Mouse (Mus musculus) cerebellum, adult 2 months (tissue): Measurements from ENCODE around the gene Ifnb1. TPM values are rescaled to one million over a fixed set of nuclear protein-coding genes. Genes with fewer than 3 reads are reported as not detected.

Experiments used
- DNase-seq, 2 experiments: peaks; one replicate each; pipeline ENCODE4 v3.0.0; 2021
- H3K27ac ChIP-seq: fragments of 200-500 bp; 2 replicates; pipeline ENCODE4 v1.5.1; 2012; ENCODE audit warnings: low read length, control low read depth, inconsistent platforms; ENCODE audit not compliant: insufficient read depth
- H3K27me3 ChIP-seq: fragments of 200-500 bp; 2 replicates; pipeline ENCODE4 v1.6.1; 2012; ENCODE audit warnings: inconsistent platforms, mild to moderate bottlenecking, low read length, moderate library complexity; ENCODE audit not compliant: control insufficient read depth, insufficient read depth
- H3K4me1 ChIP-seq: fragments of 200-500 bp; 2 replicates; pipeline ENCODE4 v1.6.1; 2011; ENCODE audit warnings: low read length; ENCODE audit not compliant: control insufficient read depth, insufficient read depth
- H3K4me3 ChIP-seq: fragments of 200-500 bp; replicated peaks from 2 replicates; pipeline ENCODE3; 2011; ENCODE audit warnings: mild to moderate bottlenecking, low read depth, low read length, control low read depth; ENCODE audit not compliant: insufficient read depth
- CTCF ChIP-seq: fragments of 200-500 bp; IDR thresholded peaks from 2 replicates; pipeline ENCODE4 v1.5.1; 2011; ENCODE audit warnings: low read depth, mild to moderate bottlenecking, control low read depth, low read length, moderate library complexity, borderline replicate concordance; ENCODE audit not compliant: insufficient read depth
- POLR2A ChIP-seq: fragments of 200-500 bp; IDR thresholded peaks from 2 replicates; pipeline ENCODE4 v1.6.1; 2011; ENCODE audit warnings: low read length, control low read depth, borderline replicate concordance; ENCODE audit not compliant: insufficient read depth
- WGBS: fragments of 180-500 bp; shearing (Covaris S2); methylation state at CpG from one replicate; pipeline ENCODE4 v1.1.7; 2018; 5-methylcytosine and 5-hydroxymethylcytosine counted together
- polyA plus RNA-seq: library from polyadenylated mRNA; depleted of rRNA; stranded (reverse); fragments of >200 nt; gene quantifications from 2 replicates; pipeline ENCODE4 v1.2.3, GENCODE M21; 2012

Gene Ifnb1
- polyA plus RNA-seq, 1 experiment: not detected

DNA sequence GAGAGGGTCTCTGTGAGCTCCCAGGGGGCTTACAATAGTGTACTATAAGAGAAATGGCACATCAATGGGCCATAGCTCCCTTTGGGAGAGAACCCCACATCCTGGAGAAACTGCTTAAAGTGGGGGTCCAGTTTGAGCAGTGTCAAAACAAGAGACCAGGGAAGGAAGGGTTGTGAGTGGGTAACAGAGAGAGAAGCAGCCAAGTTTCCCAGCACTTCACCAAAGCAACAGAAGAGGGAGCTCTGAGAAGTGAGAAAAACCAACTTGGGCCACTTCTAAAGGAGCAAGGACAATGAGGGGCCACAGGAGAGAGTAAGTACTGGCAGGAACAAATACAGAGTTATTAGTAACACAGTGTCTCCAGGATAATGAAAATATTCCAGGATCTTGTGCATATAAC, 667 bp upstream of the Ifnb1 start:
- H3K27ac ChIP-seq: no peak overlapping the region
- TF ChIP-seq CTCF (no peak), POLR2A (no peak)
- no peak overlapping the region for H3K4me3 ChIP-seq
- no peaks in the 10 kb centered on the region for H3K4me1 ChIP-seq
- no peaks in the 10 kb centered on the region for H3K27me3 ChIP-seq
- DNase-seq: no peak

DNA sequence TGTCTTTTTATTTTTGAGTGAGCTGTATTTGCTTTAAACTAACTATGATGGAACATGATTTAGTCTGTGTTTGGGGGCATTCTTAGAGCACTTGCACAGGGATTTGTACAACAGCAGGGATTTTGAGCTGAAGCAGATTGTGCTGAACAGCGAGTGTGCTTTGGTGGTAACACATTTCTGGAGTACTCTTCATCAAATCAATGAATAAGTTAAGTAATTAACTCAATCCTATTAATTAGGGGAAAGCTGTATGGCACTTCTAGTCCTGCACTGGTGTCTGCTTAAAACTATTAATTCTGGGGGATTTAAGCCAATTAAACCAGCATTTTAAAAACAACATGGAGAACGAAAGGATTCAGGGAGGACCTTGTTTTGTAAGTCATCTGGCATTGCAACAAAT, 4.6 kb downstream of the Ifnb1 start:
- no peak overlapping the region for H3K4me3 ChIP-seq
- no peak for DNase-seq
- no peak for TF ChIP-seq CTCF
- TF ChIP-seq POLR2A: no peak
- H3K4me1 ChIP-seq: no peaks in the 10 kb centered on the region
- H3K27ac ChIP-seq: no peak overlapping the region
- 78% methylated on average over 2 of the region's 2 CpGs for WGBS
- no peaks in the 10 kb centered on the region for H3K27me3 ChIP-seq

DNA sequence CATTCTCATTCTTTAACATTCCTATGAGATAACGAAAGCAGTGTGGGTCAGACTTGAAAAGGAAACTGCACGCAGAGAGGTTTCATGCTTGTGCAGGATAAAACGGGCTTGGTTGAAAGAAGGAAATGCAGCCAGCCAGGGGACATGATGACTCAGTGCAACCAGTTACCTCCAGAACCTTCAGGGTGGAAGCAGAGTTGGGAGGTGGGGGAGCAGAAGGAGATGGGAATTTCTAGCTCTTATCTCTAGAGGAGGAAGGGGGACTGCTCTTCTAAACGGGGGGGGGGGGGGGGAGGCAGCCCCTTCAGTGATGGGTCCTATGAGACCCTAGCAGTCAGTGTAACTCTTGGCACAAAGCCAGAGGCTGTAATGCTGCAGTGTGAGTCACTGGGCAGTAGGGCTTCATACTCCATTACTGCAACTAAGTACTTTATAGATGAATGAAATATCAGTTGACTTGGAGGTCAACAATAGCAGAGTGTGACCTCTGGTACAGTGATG, 6.8 kb downstream of the Ifnb1 start:
- H3K4me3 ChIP-seq: no peak overlapping the region
- TF ChIP-seq POLR2A: no peak
- TF ChIP-seq CTCF: no peak
- H3K4me1 ChIP-seq: no peaks in the 10 kb centered on the region
- DNase-seq: no peak
- WGBS: 52% methylated on average over 4 of the region's 4 CpGs
- no peaks in the 10 kb centered on the region for H3K27me3 ChIP-seq
- H3K27ac ChIP-seq: no peak overlapping the region

DNA sequence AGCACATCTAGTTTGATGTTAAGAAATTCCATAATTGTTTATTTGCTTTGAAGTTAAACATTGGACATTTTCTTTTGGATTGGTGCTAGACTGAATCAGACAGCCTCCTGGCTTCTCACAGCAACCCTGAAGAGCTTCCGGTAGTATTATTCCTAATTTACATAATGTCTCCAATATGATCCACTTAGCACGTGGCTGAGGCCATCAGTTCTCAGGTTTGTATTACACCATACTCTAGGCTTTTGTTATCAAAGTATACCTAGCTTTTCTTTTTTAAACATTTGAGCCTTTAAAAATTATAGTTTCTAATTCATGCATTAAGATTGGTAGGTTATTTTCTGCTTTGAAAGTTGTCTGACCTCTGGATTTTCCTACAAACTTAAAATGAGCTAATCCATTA, 7.3 kb downstream of the Ifnb1 start:
- no peak for TF ChIP-seq POLR2A
- TF ChIP-seq CTCF: no peak
- WGBS: 44% methylated on average over 2 of the region's 2 CpGs
- Histone ChIP-seq H3K27me3 (no peaks in the 10 kb centered on the region), H3K4me3 (no peak overlapping the region), H3K4me1 (no peaks in the 10 kb centered on the region), H3K27ac (no peak overlapping the region)
- DNase-seq: no peak

DNA sequence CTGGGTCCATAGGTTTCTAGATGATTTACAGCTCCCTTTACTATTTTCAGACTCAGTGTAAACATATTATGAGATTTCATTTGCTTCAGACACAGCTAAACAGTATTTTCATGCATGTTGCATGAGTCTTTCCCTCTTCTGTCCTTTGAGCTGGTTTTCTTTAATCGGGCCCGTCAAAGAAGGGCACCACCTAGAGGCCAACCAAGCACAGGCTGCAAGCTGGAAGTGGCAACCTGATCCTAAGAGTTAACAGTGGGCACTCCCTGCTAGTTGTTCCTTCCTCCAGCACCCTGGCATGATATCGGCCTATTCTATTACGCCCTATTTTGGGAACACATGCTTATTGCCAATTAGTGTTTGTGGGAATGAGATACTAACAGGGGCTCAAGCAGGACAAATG, 8.2 kb downstream of the Ifnb1 start:
- H3K27me3 ChIP-seq: no peaks in the 10 kb centered on the region
- no peak overlapping the region for H3K4me3 ChIP-seq
- TF ChIP-seq POLR2A (no peak), CTCF (peak; percentile 45; the same call in 1 of the 2 replicates)
- no peak for DNase-seq
- WGBS: 33% methylated on average over 4 of the region's 4 CpGs
- H3K4me1 ChIP-seq: no peaks in the 10 kb centered on the region
- no peak overlapping the region for H3K27ac ChIP-seq

DNA sequence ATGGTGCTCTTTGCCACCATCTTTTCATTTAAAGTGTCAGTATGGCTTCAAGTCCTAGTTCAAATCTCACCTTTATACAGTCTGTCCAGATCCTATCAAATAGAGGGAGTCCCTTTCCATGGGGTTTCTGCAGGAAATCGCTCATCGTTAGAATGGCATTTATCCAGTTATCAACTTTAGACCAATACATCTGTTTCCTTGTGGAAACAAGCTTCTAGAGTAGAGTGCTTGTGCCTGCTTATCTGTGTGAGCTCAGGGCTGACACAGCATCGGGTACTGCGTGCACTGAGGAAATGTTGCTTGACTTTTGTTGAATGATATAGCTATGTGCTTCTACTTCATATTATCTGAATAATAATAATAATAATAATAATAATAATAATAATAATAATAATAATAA, 8.8 kb downstream of the Ifnb1 start:
- H3K27me3 ChIP-seq: no peaks in the 10 kb centered on the region
- no peak for DNase-seq
- 99% methylated on average over 4 of the region's 4 CpGs for WGBS
- no peak overlapping the region for H3K27ac ChIP-seq
- H3K4me3 ChIP-seq: no peak overlapping the region
- no peaks in the 10 kb centered on the region for H3K4me1 ChIP-seq
- TF ChIP-seq CTCF (no peak), POLR2A (no peak)

DNA sequence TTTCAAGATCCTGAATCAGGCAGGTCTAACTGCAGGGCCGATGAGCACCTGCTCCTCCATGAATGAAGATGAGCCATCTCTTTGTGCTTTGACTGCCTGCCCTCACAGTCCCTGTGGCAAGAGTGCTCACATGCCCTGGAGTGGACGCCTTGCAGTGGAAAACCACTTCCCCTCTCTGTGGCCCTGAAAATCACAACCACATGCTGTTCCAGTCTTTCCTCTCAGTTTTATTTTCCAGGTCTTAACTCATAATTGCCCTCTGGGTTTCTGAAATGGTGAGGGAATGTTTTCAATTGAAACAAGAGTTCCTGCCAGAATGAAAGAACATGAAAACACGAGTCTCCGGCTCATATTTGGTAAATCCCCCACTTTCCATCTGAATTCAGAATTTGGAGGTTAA, 18.8 kb downstream of the Ifnb1 start:
- Histone ChIP-seq H3K27ac (no peak overlapping the region), H3K27me3 (no peaks in the 10 kb centered on the region), H3K4me3 (no peak overlapping the region), H3K4me1 (no peaks in the 10 kb centered on the region)
- no peak for DNase-seq
- WGBS: 86% methylated on average over 4 of the region's 4 CpGs
- TF ChIP-seq POLR2A (no peak), CTCF (no peak)

DNA sequence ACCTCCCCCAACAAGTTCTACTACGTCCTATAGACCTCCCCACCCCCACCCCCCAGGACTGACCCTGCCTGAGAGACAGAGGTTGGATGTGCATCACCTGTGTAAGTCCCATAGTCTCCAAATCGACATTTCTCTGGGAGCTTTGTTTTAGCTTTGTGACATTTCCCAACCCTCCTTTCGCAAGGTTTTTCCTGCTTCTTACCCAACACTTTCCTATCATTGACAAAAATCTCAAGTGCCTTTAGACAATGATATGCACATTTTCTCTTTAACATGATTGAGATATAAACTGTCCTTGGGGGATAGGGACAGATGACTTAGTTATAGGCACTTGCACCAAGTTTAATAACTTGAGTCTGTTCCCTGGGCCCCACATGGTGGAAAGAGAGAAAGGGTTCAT, 21.3 kb downstream of the Ifnb1 start:
- Histone ChIP-seq H3K27ac (no peak overlapping the region), H3K4me1 (no peaks in the 10 kb centered on the region), H3K27me3 (no peaks in the 10 kb centered on the region), H3K4me3 (no peak overlapping the region)
- DNase-seq: no peak
- 90% methylated on average over 3 of the region's 3 CpGs for WGBS
- TF ChIP-seq POLR2A: no peak
- TF ChIP-seq CTCF: no peak
